Mouse (Mus musculus) monocyte, adult 59 days (primary cell): ENCODE data around the gene Sgsh. TPM values are rescaled to one million over a fixed set of nuclear protein-coding genes. Genes with fewer than 3 reads are reported as not detected.

Source experiments
- total RNA-seq, 2 experiments: library from RNA; stranded (reverse); gene quantifications; one replicate each; pipeline ENCODE4 v1.2.4; 2023

Sgsh gene
- total RNA-seq, result 10 to 100 TPM; 33.2 to 35.1 TPM

DNA sequence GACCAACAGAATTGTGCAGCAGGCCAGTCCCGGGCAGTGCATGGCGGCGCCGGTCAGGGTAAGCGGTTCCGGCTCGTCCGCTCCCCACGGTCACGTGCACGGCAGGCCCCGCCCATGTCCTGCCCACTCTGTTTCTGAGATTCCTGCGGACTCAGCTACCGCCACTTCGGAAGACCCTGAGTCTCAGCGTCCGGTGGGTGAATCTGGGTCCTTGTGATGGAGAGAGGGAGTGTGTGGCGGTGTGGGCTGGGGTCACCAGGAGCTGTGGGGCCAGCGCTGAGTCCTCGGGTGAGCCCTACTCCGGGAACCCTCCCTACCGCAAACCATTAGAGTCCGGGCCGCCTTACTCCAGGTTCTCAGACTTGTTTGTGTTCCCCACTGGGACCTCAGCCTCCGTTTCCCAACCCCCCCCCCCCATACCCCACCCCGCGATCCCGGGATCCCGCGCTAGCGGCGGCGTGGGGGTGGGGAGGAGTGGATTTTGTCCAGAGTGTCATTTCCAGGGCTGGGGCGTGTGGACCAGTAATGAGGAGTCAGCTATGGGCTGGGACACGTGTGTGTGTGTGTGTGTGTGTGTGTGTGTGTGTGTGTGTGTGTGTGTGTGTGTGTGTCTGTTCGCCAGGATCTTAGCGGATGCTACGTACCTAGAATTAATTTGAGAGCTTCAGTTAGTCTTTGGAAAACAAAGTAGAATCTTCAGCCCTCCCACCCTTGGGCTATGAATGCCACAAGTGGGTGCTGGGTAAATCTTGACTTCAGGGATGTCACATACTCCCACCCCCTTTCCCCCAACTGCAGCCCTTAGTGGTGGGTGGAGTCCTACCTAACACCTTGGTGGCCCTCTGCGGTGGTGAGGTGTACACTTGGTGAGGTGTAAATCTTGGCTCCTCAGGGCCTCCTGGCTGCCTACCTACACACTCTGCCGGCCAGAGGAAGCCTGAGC, at the start of gene Sgsh, which contains the start of gene Slc26a11:
TSS of gene Sgsh (minus strand) at position 94 of the 943 bp plus-strand sequence.
TSS of gene Slc26a11 (plus strand) at position 115 of the 943 bp plus-strand sequence.

DNA sequence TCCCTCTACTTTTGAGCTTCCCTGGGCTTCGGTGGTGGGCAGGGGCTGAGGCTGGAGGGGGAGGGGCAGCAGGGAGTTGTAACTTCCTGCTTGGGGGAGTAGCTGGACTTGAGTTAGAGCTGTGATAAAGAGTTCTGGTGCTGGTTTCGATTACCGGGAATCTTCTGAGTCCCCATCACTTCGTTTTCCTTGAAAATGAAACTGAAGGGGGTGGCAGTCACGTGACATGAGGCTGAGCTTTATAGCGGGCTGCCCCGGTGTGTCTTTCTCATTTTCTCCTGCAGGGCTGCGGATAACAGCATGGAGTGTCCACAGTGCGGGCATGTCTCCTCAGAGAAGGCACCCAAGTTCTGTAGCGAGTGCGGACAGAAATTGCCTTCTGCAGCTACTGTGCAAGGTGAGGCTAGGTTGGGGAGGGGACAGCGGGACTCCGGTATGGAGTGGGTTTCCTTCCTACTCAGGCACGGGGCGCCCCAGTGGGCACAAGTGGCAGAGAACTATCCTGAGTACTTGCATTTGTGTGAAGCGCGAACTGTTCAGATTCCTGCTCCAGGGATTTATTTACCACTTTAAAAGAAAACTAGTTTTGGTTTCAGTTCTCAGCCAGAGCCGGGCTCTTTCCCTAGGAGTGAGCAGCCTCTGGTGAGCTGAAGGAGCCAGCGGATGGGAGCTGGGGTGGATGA, 37.6 kb upstream of the Sgsh start, which contains the start of gene Rnf213:
TSS of gene Rnf213 (plus strand) at position 301 of the 683 bp plus-strand sequence.

DNA sequence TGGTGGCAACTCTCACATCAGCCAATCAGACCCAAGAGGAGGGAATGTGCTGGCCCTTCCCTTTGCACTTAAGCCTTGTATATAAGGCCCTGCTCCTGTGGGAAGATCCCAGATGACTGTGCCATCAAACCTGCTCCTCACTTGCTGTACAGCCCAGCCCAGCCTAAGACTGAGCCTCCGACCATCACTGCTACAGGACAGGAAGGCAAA, 47.8 kb downstream of the Sgsh start, which contains the start of gene Card14:
TSS of gene Card14 (plus strand) at position 111 of the 210 bp plus-strand sequence.

DNA sequence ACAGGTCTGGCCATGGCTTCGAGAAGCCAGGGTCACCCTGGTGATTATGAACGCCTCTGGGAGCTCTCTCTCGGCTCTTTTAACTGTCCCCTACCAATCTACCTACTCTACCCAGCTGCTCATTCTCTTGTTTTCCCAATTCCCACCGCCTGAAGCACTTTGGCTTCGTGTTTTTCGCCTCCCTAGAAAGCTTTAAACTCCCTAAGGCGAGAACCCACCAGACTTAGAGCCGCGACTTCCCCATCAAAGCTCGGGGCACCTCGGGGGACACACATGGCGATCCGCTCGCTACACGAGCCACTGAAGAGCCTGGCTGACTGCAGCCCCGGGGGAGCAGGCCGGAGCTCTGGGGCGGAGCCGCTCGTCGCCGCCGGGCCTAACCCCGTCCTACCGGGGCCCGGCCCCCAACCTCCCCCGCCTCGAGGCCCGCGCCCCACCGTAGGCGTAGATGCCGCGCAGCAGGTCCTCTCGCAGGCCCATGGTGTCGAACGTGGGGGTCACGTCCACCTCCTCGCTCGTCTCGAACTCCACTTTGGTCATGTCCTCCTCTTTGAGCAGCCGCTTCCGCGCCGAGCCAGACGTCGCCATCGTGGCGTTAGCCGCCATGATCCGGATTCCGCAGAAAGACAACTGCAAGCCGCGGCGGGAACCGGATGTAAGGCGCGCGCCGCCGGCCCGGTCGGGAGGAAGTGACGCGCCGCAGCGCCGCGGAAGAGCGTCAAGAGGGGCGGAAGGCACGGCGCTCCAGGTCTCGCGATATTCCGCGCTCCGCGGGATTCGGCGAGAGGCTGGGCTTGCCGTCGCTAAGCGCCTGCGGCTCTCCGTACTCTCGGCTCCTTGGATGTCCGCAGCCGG, 55.7 kb downstream of the Sgsh start, which contains the start of gene Eif4a3:
TSS of gene Eif4a3 (minus strand) at position 699 of the 855 bp plus-strand sequence.

Other genes with a start within 250 kb of the Sgsh start
- gene Tbc1d16, start 127.0 kb downstream of the Sgsh start, total RNA-seq, result 10 to 100 TPM; 10.8 to 11.0 TPM
- gene Ccdc40, start 127.0 kb downstream of the Sgsh start, total RNA-seq, result under 1 TPM; 0.18 to 0.88 TPM
- 10 to 100 TPM; 72.0 to 73.3 TPM for gene Gaa, start 87.6 kb downstream of the Sgsh start, total RNA-seq
- 100 to 1,000 TPM; 132 to 152 TPM for gene Eif4a3, start 55.4 kb downstream of the Sgsh start, total RNA-seq
- not detected for gene Card14, start 47.8 kb downstream of the Sgsh start, total RNA-seq
- 10 to 100 TPM; 25.8 to 34.6 TPM for gene Slc26a11, start within 50 bp of the Sgsh start, total RNA-seq
- 100 to 1,000 TPM; 146 to 166 TPM for gene Rnf213, start 37.6 kb upstream of the Sgsh start, total RNA-seq
- gene Endov, start 135.8 kb upstream of the Sgsh start, total RNA-seq, result 10 to 100 TPM; 17.2 to 22.7 TPM
- not detected for gene Nptx1, start 192.2 kb upstream of the Sgsh start, total RNA-seq
- 10 to 100 TPM; 45.5 to 54.4 TPM for gene Rptor, start 247.4 kb upstream of the Sgsh start, total RNA-seq